Mouse (Mus musculus) CD4-positive, CD25-positive, alpha-beta regulatory T cell, adult 4 months (primary cell): Measurements from ENCODE around the gene Sned1. TPM values are rescaled to one million over a fixed set of nuclear protein-coding genes. Genes with fewer than 3 reads are reported as not detected.
A peak's percentile ranks its signal among the peaks of the same experiment; 100 is the strongest.

Experiments used
- ATAC-seq: one replicate; pipeline ENCODE4 v1.8.0; 2017
- polyA plus RNA-seq, 2 experiments: library from polyadenylated mRNA; unstranded; fragments of 100-300 nt; shearing (Covaris generic); gene quantifications; one replicate each; pipeline ENCODE4 v1.2.1; 2017

Gene Sned1
- polyA plus RNA-seq, 2 experiments from 2014 or later: 0.13 TPM; not detected in 1

GRCm38 (mm10) chr1:93323973-93324372 lies 88.3 kb downstream of the Sned1 start:
- ATAC-seq: no peak

- no peak for ATAC-seq
These were observed 90.8 kb downstream of the Sned1 start for GRCm38 (mm10) chr1:93326446-93326845.

GRCm38 (mm10) chr1:93334621-93335020 lies 99.0 kb downstream of the Sned1 start:
- ATAC-seq: no peak

GRCm38 (mm10) chr1:93342648-93343503 lies 107.2 kb downstream of the Sned1 start, which contains the start of the genes Ppp1r7 and Pask:
Gene Ppp1r7, plus strand, starts transcription at chr1:93342854.
Gene Pask, minus strand, starts transcription at chr1:93343482.
- peak; percentile 91 for ATAC-seq

GRCm38 (mm10) chr1:93343504-93344047 lies 107.9 kb downstream of the Sned1 start:
- ATAC-seq: peak; percentile 91

GRCm38 (mm10) chr1:93347176-93347575 lies 111.5 kb downstream of the Sned1 start:
- no peak for ATAC-seq

GRCm38 (mm10) chr1:93349701-93350100 lies 114.1 kb downstream of the Sned1 start:
- no peak for ATAC-seq

Other genes starting within 250 kb of the Sned1 start
- gene Aqp12, start 229.5 kb upstream of the Sned1 start, polyA plus RNA-seq: not detected
- gene Kif1a, start 133.9 kb upstream of the Sned1 start, polyA plus RNA-seq: not detected
- gene Agxt, start 100.6 kb upstream of the Sned1 start, polyA plus RNA-seq: not detected
- gene 2310007B03Rik, start 74.9 kb upstream of the Sned1 start, polyA plus RNA-seq: not detected
- not detected for gene Crocc2, start 67.1 kb upstream of the Sned1 start, polyA plus RNA-seq
- gene Mterf4, start 70.1 kb downstream of the Sned1 start, polyA plus RNA-seq: 10 to 100 TPM; 22.8 to 25.7 TPM
- gene Ppp1r7, start 107.0 kb downstream of the Sned1 start, polyA plus RNA-seq: 10 to 100 TPM; 63.9 to 66.4 TPM
- gene Pask, start 107.6 kb downstream of the Sned1 start, polyA plus RNA-seq: 1 to 10 TPM in 1 of 2 experiments, under 1 TPM in 1; 0.82 to 1.4 TPM
- gene Ano7, start 138.1 kb downstream of the Sned1 start, polyA plus RNA-seq: under 1 TPM; 0.19 to 0.98 TPM
- 10 to 100 TPM; 49.6 to 73.9 TPM for gene Hdlbp, start 243.0 kb downstream of the Sned1 start, polyA plus RNA-seq